11 mouse cellular contexts compared by ENCODE assay signal in genomic region chr1:21040610-21041326, GRCm38 (mm10). TPM values are rescaled to one million over a fixed set of nuclear protein-coding genes. Genes with fewer than 3 reads are reported as not detected.
DNase-seq lines count a peak whose midpoint lies in the region; ATAC-seq and TF ChIP-seq lines count a peak whose summit lies in the region.
"Had no signal": no experiment of that assay in that cellular context is flagged by ENCODE, and none has a peak within 500 bp of the region (broad histone marks: within the 10 kb centered on the region; RNA-seq: fewer than 3 reads in every experiment).

No protein-coding gene starts in this region.

- no peaks in the 10 kb centered on the region for H3K36me3 ChIP-seq in heart, embryonic 15.5 days
- H3K36me3 ChIP-seq in thymus, adult 2 months (ENCODE audit: control insufficient read depth, insufficient read depth, low read length): no peaks in the 10 kb centered on the region
- peaks cover 17% of the 10 kb centered on the region; the same call in 1 of the 2 replicates for H3K36me3 ChIP-seq in limb, embryonic 14.5 days (ENCODE audit: control insufficient read depth, insufficient read depth, low read length)

- H3K27me3 ChIP-seq in heart, embryonic 15.5 days: no peaks in the 10 kb centered on the region
- no peaks in the 10 kb centered on the region for H3K27me3 ChIP-seq in thymus, adult 2 months (ENCODE audit: control insufficient read depth, insufficient read depth, low read length)
- H3K27me3 ChIP-seq in limb, embryonic 14.5 days (ENCODE audit: control insufficient read depth, insufficient read depth, low read length): no peaks in the 10 kb centered on the region

- ATAC-seq in heart, embryonic 15.5 days (replicated peaks; ENCODE audit: insufficient number of reproducible peaks, insufficient read depth, low FRiP score, low read depth): peak; percentile 67
- ATAC-seq in limb, embryonic 14.5 days (ENCODE audit: low FRiP score, low read depth): peak; percentile 91
- no peak for ATAC-seq in erythroblast, adult 5-6 weeks (replicated peaks; ENCODE audit: low FRiP score, poor library complexity, severe bottlenecking)
- ATAC-seq: activated CD4-positive, CD25-positive, alpha-beta regulatory T cell, adult 4 months; midbrain, embryonic 16.5 days had no signal

- no peak overlapping the region for H3K4me2 ChIP-seq in heart, embryonic 15.5 days
- no peak overlapping the region for H3K4me2 ChIP-seq in limb, embryonic 14.5 days (replicated peaks; ENCODE audit: low read depth, low read length, severe bottlenecking)

- no peaks in the 10 kb centered on the region for H3K9me3 ChIP-seq in heart, embryonic 15.5 days (replicated peaks)
- H3K9me3 ChIP-seq in limb, embryonic 14.5 days (ENCODE audit: control insufficient read depth, low read length): no peaks in the 10 kb centered on the region
- H3K9me3 ChIP-seq: hindbrain, embryonic 10.5 days had no signal

- DNase-seq in heart, adult 9 months (ENCODE audit: low spot score in 2 of 2): no peak
- DNase-seq in thymus, postnatal 4 days: peak; percentile 20
- no peak for DNase-seq in thymus, adult 2 months
- peak; percentile 69 for DNase-seq in limb, embryonic 14.5 days (ENCODE audit: low spot score)
- DNase-seq in left cerebral cortex, adult 2 months (ENCODE audit: extremely low spot score in 1 of 2, low spot score in 2 of 2): no peak
- DNase-seq: embryo, embryonic 11 days had no signal

- H3K4me3 ChIP-seq in heart, embryonic 15.5 days: no peak overlapping the region
- H3K4me3 ChIP-seq in thymus, adult 2 months (ENCODE audit: control insufficient read depth, insufficient read depth, low read length): no peak overlapping the region
- no peak overlapping the region for H3K4me3 ChIP-seq in limb, embryonic 14.5 days (replicated peaks; ENCODE audit: low read length)
- no peak overlapping the region for H3K4me3 ChIP-seq in left cerebral cortex, adult 2 months
- H3K4me3 ChIP-seq: hindbrain, embryonic 10.5 days had no signal

- intact Hi-C loops in left cerebral cortex, adult 2 months (cut with DNase I): no loop called here

- H3K4me1 ChIP-seq in heart, embryonic 15.5 days (replicated peaks): peaks cover 4% of the 10 kb centered on the region
- peaks cover 11% of the 10 kb centered on the region for H3K4me1 ChIP-seq in thymus, adult 2 months (replicated peaks; ENCODE audit: control insufficient read depth, insufficient read depth, low read length)
- peaks cover 21% of the 10 kb centered on the region for H3K4me1 ChIP-seq in limb, embryonic 14.5 days (ENCODE audit: control insufficient read depth, insufficient read depth, low read length)

- TF ChIP-seq CTCF in thymus, adult 2 months (IDR thresholded peaks at IDR 0.05; ENCODE audit: borderline replicate concordance, control insufficient read depth, extremely low read depth, insufficient read depth, low read length, poor library complexity): no peak
- no peak for TF ChIP-seq CTCF in left cerebral cortex, adult 2 months (IDR thresholded peaks at IDR 0.05)

- WGBS in heart, embryonic 15.5 days: 38% methylated on average over 7 of the region's 7 CpGs
- WGBS in thymus, adult 2 months: 67% methylated on average over 7 of the region's 7 CpGs
- 49% methylated on average over 7 of the region's 7 CpGs for WGBS in limb, embryonic 14.5 days

- no peak overlapping the region for H3K9ac ChIP-seq in heart, embryonic 15.5 days
- H3K9ac ChIP-seq in limb, embryonic 14.5 days (ENCODE audit: low read depth, low read length, severe bottlenecking): no peak overlapping the region

- H3K27ac ChIP-seq in heart, embryonic 15.5 days: no peak overlapping the region
- no peak overlapping the region for H3K27ac ChIP-seq in thymus, adult 2 months (ENCODE audit: control insufficient read depth, insufficient read depth, low read length)
- peak overlapping the region; percentile 48; the same call in 1 of the 2 replicates for H3K27ac ChIP-seq in limb, embryonic 14.5 days (replicated peaks; ENCODE audit: low read depth, low read length)
- H3K27ac ChIP-seq in left cerebral cortex, adult 2 months: no peak overlapping the region
- H3K27ac ChIP-seq: hindbrain, embryonic 10.5 days had no signal

- no peak for TF ChIP-seq POLR2A in thymus, adult 2 months (IDR thresholded peaks at IDR 0.05; ENCODE audit: control insufficient read depth, extremely low read depth, insufficient read depth, low read length, poor library complexity)
- no peak for TF ChIP-seq POLR2A in limb, embryonic 14.5 days (IDR thresholded peaks at IDR 0.05; ENCODE audit: borderline replicate concordance, extremely low read depth, insufficient read depth, insufficient read length)

RNA-seq across cellular contexts. Expression of gene Tram2, which starts 38.3 kb away (rescaled TPM):
- polyA plus RNA-seq in heart, embryonic 15.5 days (2015; fragmentation: Nextera tagmentation; extraction: Ambion mirVana): 3.4 and 4.3 TPM in 2 replicates
- 9.2 and 10.2 TPM in 2 replicates for polyA plus RNA-seq in thymus, adult 2 months (2012; rRNA removed)
- polyA plus RNA-seq in limb, embryonic 14.5 days (2012; rRNA removed): 20.3 and 25.0 TPM in 2 replicates
- polyA plus RNA-seq in limb, embryonic 14.5 days (2014; fragmentation: Nextera tagmentation; extraction: Ambion mirVana): 15.5 and 17.8 TPM in 2 replicates
- 1.0 and 1.7 TPM in 2 replicates for total RNA-seq in erythroblast, adult 5-6 weeks (2015; ENCODE audit: low replicate concordance)
- total RNA-seq in erythroblast, adult 5-6 weeks (2017; ENCODE audit: low replicate concordance): 0.34 and 0.42 TPM in 2 replicates
- 1 to 10 TPM; 1.0 to 1.3 TPM for total RNA-seq in left cerebral cortex, adult 2 months (2021)

Comparison
In these comparisons a context has a peak if more than half of its experiments do, and no peak if none do; other contexts are left out.
1. DNase-seq: peak in thymus, postnatal 4 days (single experiment) and limb, embryonic 14.5 days (single experiment); none in heart, adult 9 months (0 of 2), thymus, adult 2 months (single experiment) and left cerebral cortex, adult 2 months (0 of 2).